ENCODE assay signal across 8 mouse cellular contexts in genomic region chr4:41755338-41756305, GRCm38 (mm10). TPM values are rescaled to one million over a fixed set of nuclear protein-coding genes. Genes with fewer than 3 reads are reported as not detected.
DNase-seq lines count a peak whose midpoint lies in the region; ATAC-seq and TF ChIP-seq lines count a peak whose summit lies in the region.

Sigmar1 (minus strand) TSS chr4:41756157.

- no peaks in the 10 kb centered on the region for H3K9me3 ChIP-seq in lung, embryonic 15.5 days

- 0 out of 2 replicates have a peak, but pooled peaks cover 6% of the 10 kb centered on the region for H3K36me3 ChIP-seq in lung, embryonic 15.5 days

- DNase-seq in MEL-GATA-1-ER (ENCODE audit: extremely low read depth, low read depth): peak; percentile 64
- DNase-seq in cerebellum, adult 8-10 months: peak; percentile 92
- DNase-seq in layer of hippocampus, adult 9-10 months (ENCODE audit: low spot score): peak; percentile 66
- DNase-seq in thymus, adult 18-20 months: peak; percentile 87 to 91

- peaks cover 28% of the 10 kb centered on the region for H3K4me1 ChIP-seq in lung, embryonic 15.5 days
- H3K4me1 ChIP-seq in olfactory bulb, adult 2 months (ENCODE audit: control insufficient read depth, insufficient read depth, low read length): peaks cover 19% of the 10 kb centered on the region

- WGBS in lung, embryonic 15.5 days: 0% methylated on average over 57 of the region's 57 CpGs
- under 1% methylated on average over 57 of the region's 57 CpGs for WGBS in olfactory bulb, adult 2 months

- peak within 1 kb of the TSS; percentile 90 for H3K27ac ChIP-seq in lung, embryonic 15.5 days
- H3K27ac ChIP-seq in olfactory bulb, adult 2 months (ENCODE audit: insufficient read depth, low read depth, low read length): peak within 1 kb of the TSS; percentile 76

- H3K4me3 ChIP-seq in lung, embryonic 15.5 days: peak within 1 kb of the TSS; percentile 56
- peak within 1 kb of the TSS; percentile 72 for H3K4me3 ChIP-seq in olfactory bulb, adult 2 months (ENCODE audit: insufficient read depth, low read depth, low read length)

- TF ChIP-seq POLR2A in olfactory bulb, adult 2 months (IDR thresholded peaks at IDR 0.05; ENCODE audit: insufficient read depth, low read depth, low read length): no peak

- TF ChIP-seq CTCF in olfactory bulb, adult 2 months (IDR thresholded peaks at IDR 0.05; ENCODE audit: insufficient read depth, low read depth, low read length): peak; percentile 28

- H3K27me3 ChIP-seq in lung, embryonic 15.5 days: no peaks in the 10 kb centered on the region

- H3K9ac ChIP-seq in lung, embryonic 15.5 days: peak within 1 kb of the TSS; percentile 60

- peak; percentile 32 for ATAC-seq in frontal cortex, adult (ENCODE audit: low TSS enrichment)
- ATAC-seq in hematopoietic stem cell, adult 5-6 weeks (replicated peaks in 1 of 2; ENCODE audit: insufficient read depth in 1 of 2, low FRiP score in 2 of 2, low TSS enrichment in 1 of 2, low read depth in 1 of 2, poor library complexity in 2 of 2, severe bottlenecking in 2 of 2): peak; percentile 57 to 68
- peak; percentile 57 for ATAC-seq in lung, embryonic 15.5 days (ENCODE audit: borderline replicate concordance, extremely low read depth, low FRiP score, low TSS enrichment)

- H3K4me2 ChIP-seq in lung, embryonic 15.5 days: peak within 1 kb of the TSS; percentile 82

RNA-seq across cellular contexts. Expression of gene Sigmar1, which starts in this region (rescaled TPM):
- 47.3 and 60.0 TPM in 2 replicates for total RNA-seq in hematopoietic stem cell, adult 5-6 weeks (2017)
- polyA plus RNA-seq in lung, embryonic 15.5 days (2015; fragmentation: Nextera tagmentation; extraction: Ambion mirVana): 75.5 and 80.2 TPM in 2 replicates
- not detected in 2 replicates for polyA plus RNA-seq in olfactory bulb, adult 2 months (2012; ENCODE audit: insufficient read depth, insufficient read length, low replicate concordance, missing spikeins)

Comparison
In these comparisons a context has a peak if more than half of its experiments do, and no peak if none do; other contexts are left out.
1. Peak in every context shown above with its lines: DNase-seq, ATAC-seq, H3K4me3 ChIP-seq and H3K27ac ChIP-seq.